Mouse (Mus musculus) lung, postnatal 14 days (tissue): ENCODE results near the gene Npy.

Source experiments
- DNase-seq: peaks from one replicate; pipeline ENCODE4 v3.0.0; 2021

Npy gene

DNA sequence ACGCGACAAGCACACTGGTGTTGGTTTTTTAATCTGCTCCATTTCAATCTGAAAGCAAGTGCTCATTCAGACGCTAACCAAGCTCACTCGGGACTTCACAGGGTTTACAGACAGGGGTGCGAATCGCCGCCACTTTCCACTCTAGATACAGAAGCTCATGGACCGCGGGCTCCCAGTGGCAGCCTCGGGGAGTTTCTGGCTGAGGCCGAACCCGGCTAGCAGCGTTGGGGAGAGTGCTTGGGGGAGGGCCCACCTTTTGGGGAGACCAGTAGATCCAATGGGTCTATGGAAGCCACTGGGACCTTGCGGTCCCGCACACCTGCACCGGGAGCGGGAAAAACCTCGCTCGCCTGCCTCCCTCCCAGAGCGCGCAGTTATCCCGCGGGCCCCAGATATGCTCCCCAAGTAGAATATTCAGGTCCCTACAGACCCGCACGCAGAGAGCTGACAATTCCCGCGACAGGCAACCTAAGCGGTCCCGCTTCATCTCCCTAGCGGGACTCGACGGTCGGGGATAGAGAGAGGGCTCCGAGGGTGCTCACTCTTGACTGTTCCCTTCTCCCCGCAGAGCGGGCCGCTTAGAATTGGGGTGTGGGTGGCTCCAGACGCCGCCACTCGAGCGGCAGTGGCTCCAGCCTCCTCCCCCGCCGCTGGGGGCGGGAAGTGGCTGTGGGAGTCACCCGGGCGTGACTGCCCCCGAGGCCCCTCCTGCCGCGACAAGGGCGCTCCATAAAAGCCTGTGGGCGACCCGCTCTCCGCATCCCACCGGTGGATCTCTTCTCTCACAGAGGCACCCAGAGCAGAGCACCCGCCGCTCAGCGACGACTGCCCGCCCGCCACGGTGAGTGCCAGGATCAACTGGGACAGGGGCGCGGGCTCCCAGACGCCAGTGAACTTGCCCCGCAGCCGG lies at the start of gene Npy:
Gene Npy, plus strand, starts transcription at position 750 of the 910 bp plus-strand sequence.
- no peak for DNase-seq

DNA sequence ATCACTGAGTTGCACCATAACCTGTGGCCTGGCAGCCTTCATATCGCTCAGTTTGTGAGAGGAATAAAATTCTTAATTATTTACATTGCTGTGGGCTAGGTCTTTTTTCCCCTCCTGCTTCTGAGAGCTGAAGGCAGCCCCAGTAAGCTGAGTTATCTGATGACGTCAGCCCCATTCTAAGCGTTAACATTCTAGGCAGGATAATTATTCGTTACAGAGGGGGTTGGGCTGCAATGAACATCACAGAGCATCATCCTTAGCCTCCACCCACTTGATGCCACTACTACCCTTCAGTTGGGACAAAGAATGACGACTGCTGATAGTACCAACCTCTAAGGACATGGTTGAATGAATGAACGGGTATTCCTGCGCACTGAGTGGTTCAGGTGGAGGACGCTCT lies 47.5 kb upstream of the Npy start:
- no peak for DNase-seq

- no peak for DNase-seq
Observed at GRCm38 (mm10) chr6:49778109-49778508, 44.4 kb upstream of the Npy start.

- DNase-seq = no peak
Observed at GRCm38 (mm10) chr6:49778729-49779128, 43.8 kb upstream of the Npy start.

- no peak for DNase-seq
Observed at GRCm38 (mm10) chr6:49779606-49780005, 42.9 kb upstream of the Npy start.

- no peak for DNase-seq
Observed at GRCm38 (mm10) chr6:49780846-49781400, 41.6 kb upstream of the Npy start.

DNA sequence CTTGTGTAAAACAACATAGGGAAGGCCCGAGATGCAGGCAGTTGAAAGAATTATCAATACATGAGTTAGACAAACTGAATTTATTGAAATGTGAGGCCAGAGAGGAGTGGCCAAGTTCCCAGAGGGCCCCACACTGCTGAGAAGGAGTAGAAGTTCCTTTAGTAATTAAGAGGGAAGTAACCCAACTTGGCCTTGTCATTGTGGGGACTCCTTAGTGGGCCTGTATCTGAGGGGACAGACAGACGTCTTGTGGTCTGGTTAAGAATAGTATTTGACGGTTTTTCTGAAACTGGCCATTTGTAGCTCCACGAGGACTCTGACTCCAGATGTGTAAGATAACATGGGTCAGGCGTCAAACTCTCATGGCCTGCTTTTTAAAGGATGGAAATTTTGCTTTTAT lies 40.7 kb upstream of the Npy start:
- no peak for DNase-seq

GRCm38 (mm10) chr6:49782679-49783078 lies 39.8 kb upstream of the Npy start:
- DNase-seq = no peak

GRCm38 (mm10) chr6:49792524-49792923 lies 30.0 kb upstream of the Npy start:
- no peak for DNase-seq

- DNase-seq = no peak
Observed at GRCm38 (mm10) chr6:49804105-49804504, 18.4 kb upstream of the Npy start.

DNA sequence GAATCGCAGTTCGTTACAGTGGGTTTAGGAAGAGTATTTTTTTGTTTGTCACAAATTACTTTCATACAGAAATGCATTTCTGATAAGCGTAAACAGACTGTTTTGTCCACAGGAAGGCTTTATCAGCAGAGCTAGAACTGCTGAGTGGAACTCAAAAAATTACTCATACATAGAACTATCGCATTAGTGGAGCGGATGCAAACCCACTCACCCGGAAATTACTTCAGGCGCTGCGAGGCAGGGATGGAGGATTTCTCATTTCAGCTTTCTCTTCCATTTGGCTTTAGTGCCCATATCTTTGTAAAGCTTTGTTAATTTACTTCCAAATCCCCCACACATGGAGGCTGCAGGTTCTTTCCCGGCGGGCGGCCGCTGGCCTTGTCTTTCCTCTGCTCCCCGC lies 14.4 kb upstream of the Npy start:
- no peak for DNase-seq

DNA sequence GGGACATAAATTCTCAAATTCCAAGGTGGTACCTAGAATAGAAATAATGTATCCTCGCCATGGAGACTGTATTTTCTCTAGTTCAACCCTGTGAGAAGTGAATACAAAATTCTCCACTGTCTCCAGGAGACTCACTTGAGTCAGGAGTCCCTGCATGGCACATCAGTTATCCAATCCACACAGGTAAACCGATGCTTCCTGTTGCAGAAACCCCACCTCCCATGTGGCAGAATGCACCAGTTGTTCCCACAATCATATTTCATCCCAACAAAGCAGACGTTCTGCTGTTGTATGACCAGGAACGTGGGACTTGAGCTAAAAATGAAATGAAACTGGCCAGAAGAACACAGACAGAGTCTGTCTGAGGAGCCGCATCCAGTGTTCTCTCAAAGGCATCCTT lies 5.3 kb upstream of the Npy start:
- no peak for DNase-seq

- no peak for DNase-seq
Observed at GRCm38 (mm10) chr6:49817625-49818024, 4.9 kb upstream of the Npy start.

- no peak for DNase-seq
Observed at GRCm38 (mm10) chr6:49822871-49823230, 341 bp downstream of the Npy start.

DNA sequence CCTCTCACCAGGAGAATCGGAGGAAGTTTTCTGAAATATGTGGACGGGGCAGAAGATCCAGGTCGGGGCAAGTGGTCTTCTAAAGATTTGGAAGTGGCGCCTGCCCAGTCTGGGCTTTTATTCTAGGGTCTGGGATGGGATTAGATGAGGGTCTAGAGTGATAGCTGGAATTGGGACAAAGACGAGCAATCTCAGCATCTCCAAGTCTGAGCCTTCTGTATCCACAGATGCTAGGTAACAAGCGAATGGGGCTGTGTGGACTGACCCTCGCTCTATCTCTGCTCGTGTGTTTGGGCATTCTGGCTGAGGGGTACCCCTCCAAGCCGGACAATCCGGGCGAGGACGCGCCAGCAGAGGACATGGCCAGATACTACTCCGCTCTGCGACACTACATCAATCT lies 861 bp downstream of the Npy start:
- no peak for DNase-seq

DNA sequence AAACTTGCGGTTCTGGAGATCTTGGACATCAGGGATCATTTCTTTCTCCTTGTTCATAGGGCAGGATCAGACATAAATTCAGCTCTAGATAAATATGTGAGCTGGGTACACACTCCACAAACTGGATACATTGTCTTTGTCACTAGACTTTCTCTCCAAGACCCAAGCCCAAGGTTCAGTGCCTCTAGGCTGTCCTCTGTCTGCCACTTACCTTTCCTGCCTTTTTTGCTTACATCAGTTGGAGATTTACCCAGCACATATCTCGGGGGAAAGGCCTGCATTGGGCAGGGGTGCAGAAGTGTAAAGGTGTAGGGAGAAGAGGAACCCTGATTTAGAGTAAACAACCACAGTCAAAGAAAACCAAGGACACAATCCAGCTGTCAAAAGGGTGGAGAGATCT lies 1.3 kb downstream of the Npy start:
- DNase-seq = no peak

DNA sequence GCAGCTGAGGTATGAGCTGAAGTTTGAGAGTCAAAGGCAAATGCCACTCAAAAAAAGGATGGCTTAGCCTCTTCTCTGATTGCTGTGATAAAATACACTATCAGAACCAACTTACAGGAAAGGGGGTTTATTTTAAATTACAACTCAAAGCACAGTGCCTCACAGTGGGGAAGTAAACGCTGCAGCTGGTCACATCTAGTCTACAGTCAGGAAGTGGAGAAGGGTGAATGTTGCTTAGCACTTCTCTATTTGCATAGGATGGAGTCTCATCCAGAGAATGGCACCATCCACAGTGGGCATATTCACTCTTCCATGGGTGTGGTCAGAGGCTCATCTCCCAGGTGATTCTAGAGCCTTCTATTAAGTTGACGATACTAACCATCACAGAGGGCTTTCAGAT lies 9.1 kb downstream of the Npy start:
- no peak for DNase-seq

- DNase-seq = no peak
Observed at GRCm38 (mm10) chr6:49856830-49857229, 34.3 kb downstream of the Npy start.

DNA sequence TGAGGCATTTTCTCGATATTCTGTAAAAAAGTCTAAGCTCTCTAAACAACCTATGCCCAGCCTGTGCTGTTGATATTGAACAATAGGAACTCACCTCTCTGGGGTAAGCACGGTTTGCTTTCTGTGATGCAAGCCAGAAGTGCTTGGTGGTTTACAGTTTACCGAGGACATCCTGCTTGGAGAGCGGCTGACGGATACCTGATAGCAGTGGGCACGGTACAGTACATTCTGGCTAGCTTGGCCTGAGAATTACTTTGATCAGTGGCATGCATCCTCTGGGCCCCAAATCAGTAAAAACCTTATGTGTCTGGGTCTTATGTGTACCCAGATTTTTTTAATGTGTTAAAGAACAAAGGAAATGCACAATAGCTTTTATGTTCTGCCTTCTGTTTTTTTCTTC lies 45.1 kb downstream of the Npy start:
- no peak for DNase-seq

GRCm38 (mm10) chr6:49871071-49871470 lies 48.6 kb downstream of the Npy start:
- DNase-seq = no peak

DNA sequence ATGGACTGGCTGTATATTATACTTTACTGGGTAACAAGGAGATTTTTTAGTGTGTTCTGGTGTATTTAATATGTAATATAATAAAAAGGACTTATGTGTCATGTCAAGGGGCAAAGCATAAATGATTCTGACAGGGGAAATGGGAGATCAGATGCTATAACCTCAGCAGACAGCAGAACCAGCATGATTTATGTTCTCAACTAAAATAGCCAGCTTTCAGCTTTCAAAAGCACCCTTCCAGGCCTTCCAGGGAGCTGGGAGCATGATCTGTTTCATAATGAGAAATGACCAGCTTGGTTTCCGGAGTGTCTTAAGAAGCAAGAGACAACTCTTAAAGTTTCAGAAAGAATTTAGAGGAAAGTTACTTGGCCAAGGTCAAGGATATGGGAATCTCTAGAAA lies 51.0 kb downstream of the Npy start:
- DNase-seq = no peak

GRCm38 (mm10) chr6:49875160-49875559 lies 52.6 kb downstream of the Npy start:
- no peak for DNase-seq

GRCm38 (mm10) chr6:49875791-49876190 lies 53.3 kb downstream of the Npy start:
- DNase-seq = no peak
